Mouse (Mus musculus) CD4-positive, CD25-positive, alpha-beta regulatory T cell, adult 2 months (primary cell): ENCODE measurements around the gene Neu3.

Source experiments
- DNase-seq: peaks from one replicate; pipeline ENCODE4 v3.0.0-alpha.2; 2012; ENCODE audit warnings: low read depth, low spot score

Gene Neu3

GRCm38 (mm10) chr7:99828083-99828570 is at the start of gene Neu3:
Neu3 (minus strand) TSS chr7:99828417.
- DNase-seq, result peak; percentile 94

- peak; percentile 93 for DNase-seq
Observed at GRCm38 (mm10) chr7:99876345-99876744, 48.1 kb upstream of the Neu3 start.

GRCm38 (mm10) chr7:99875891-99876290 is 47.7 kb upstream of the Neu3 start:
- DNase-seq, result no peak

- DNase-seq, result no peak
Observed at GRCm38 (mm10) chr7:99873965-99874364, 45.7 kb upstream of the Neu3 start.

- no peak for DNase-seq
Observed at GRCm38 (mm10) chr7:99869296-99869695, 41.1 kb upstream of the Neu3 start.

GRCm38 (mm10) chr7:99865219-99865618 is 37.0 kb upstream of the Neu3 start:
- DNase-seq, result no peak

- no peak for DNase-seq
Observed at GRCm38 (mm10) chr7:99864241-99865028, 36.2 kb upstream of the Neu3 start.

GRCm38 (mm10) chr7:99863362-99863761 is 35.1 kb upstream of the Neu3 start, which contains the start of gene Spcs2:
Spcs2 (minus strand) TSS chr7:99863462.
- DNase-seq, result no peak

GRCm38 (mm10) chr7:99858813-99859585 is 30.8 kb upstream of the Neu3 start, which contains the start of gene Xrra1:
Xrra1 (plus strand) TSS chr7:99859116.
- peak; percentile 98 for DNase-seq

- no peak for DNase-seq
Observed at GRCm38 (mm10) chr7:99858175-99858812, 30.1 kb upstream of the Neu3 start.

- peak; percentile 72 for DNase-seq
Observed at GRCm38 (mm10) chr7:99856266-99856861, 28.1 kb upstream of the Neu3 start.

- DNase-seq, result no peak
Observed at GRCm38 (mm10) chr7:99854311-99854710, 26.1 kb upstream of the Neu3 start.

- no peak for DNase-seq
Observed at GRCm38 (mm10) chr7:99853350-99853749, 25.1 kb upstream of the Neu3 start.

- DNase-seq, result no peak
Observed at GRCm38 (mm10) chr7:99851618-99852017, 23.4 kb upstream of the Neu3 start.

- no peak for DNase-seq
Observed at GRCm38 (mm10) chr7:99851121-99851520, 22.9 kb upstream of the Neu3 start.

GRCm38 (mm10) chr7:99850534-99850933 is 22.3 kb upstream of the Neu3 start:
- DNase-seq, result no peak

GRCm38 (mm10) chr7:99845533-99846236 is 17.5 kb upstream of the Neu3 start:
- DNase-seq, result no peak

GRCm38 (mm10) chr7:99838241-99838640 is 10.0 kb upstream of the Neu3 start:
- no peak for DNase-seq

- DNase-seq, result no peak
Observed at GRCm38 (mm10) chr7:99837358-99838071, 9.3 kb upstream of the Neu3 start.

- no peak for DNase-seq
Observed at GRCm38 (mm10) chr7:99836781-99837180, 8.6 kb upstream of the Neu3 start.
